Mouse (Mus musculus) embryonic fibroblast, embryonic 13.5 days (primary cell): Measurements from ENCODE around the gene Dmrta1. TPM values are rescaled to one million over a fixed set of nuclear protein-coding genes. Genes with fewer than 3 reads are reported as not detected.
A peak's percentile ranks its signal among the peaks of the same experiment; 100 is the strongest.
"Not testable (repeated sequence)": the region's sequence is repeated elsewhere in the genome, so short reads cannot be mapped to it uniquely, and the experiment has no call there.

Experiments used
- H3K27ac ChIP-seq: 2 replicates; pipeline ENCODE4 v1.5.1; 2012; ENCODE audit warnings: low read length, control low read depth, inconsistent platforms; ENCODE audit not compliant: insufficient read depth
- H3K4me1 ChIP-seq: 2 replicates; pipeline ENCODE4 v1.6.1; 2011; ENCODE audit warnings: low read length; ENCODE audit not compliant: control insufficient read depth, insufficient read depth
- H3K4me3 ChIP-seq: 2 replicates; pipeline ENCODE4 v1.5.1; 2011; ENCODE audit warnings: mild to moderate bottlenecking, control low read depth, low read length; ENCODE audit not compliant: insufficient read depth
- CTCF ChIP-seq: IDR thresholded peaks from 2 replicates; pipeline ENCODE4 v1.5.1; 2011; ENCODE audit warnings: mild to moderate bottlenecking, control low read depth, low read length, moderate library complexity, borderline replicate concordance; ENCODE audit not compliant: insufficient read depth
- POLR2A ChIP-seq: IDR thresholded peaks from 2 replicates; pipeline ENCODE4 v1.6.1; 2011; ENCODE audit warnings: low read depth, mild to moderate bottlenecking, control low read depth, low read length, moderate library complexity
- polyA plus RNA-seq: library from polyadenylated mRNA; stranded (reverse); fragments of >200 nt; gene quantifications from 2 replicates; pipeline ENCODE4 v1.2.4, GENCODE M21; 2011; ENCODE audit warnings: low read depth; ENCODE audit not compliant: missing spikeins, insufficient read length

Gene Dmrta1
- polyA plus RNA-seq, 1 experiment: not detected

GRCm38 (mm10) chr4:89674711-89675110 lies 4.5 kb upstream of the Dmrta1 start:
- H3K4me3 ChIP-seq: no peak overlapping the region
- no peaks in the 10 kb centered on the region for H3K4me1 ChIP-seq
- TF ChIP-seq POLR2A: no peak
- no peak for TF ChIP-seq CTCF
- no peak overlapping the region for H3K27ac ChIP-seq

GRCm38 (mm10) chr4:89677903-89678302 lies 1.3 kb upstream of the Dmrta1 start:
- H3K4me1 ChIP-seq: no peaks in the 10 kb centered on the region
- H3K4me3 ChIP-seq: no peak overlapping the region
- TF ChIP-seq POLR2A: no peak
- no peak for TF ChIP-seq CTCF
- H3K27ac ChIP-seq: no peak overlapping the region

- no peak for TF ChIP-seq CTCF
- no peak for TF ChIP-seq POLR2A
These were observed 523 bp upstream of the Dmrta1 start for GRCm38 (mm10) chr4:89678713-89679112.

GRCm38 (mm10) chr4:89687961-89688803 lies 8.9 kb downstream of the Dmrta1 start:
- Histone ChIP-seq H3K27ac (no peak overlapping the region), H3K4me1 (no peaks in the 10 kb centered on the region), H3K4me3 (peak overlapping the region; percentile 34)
- TF ChIP-seq CTCF (no peak), POLR2A (no peak)

More at GRCm38 (mm10) chr4:89678713-89679112, 523 bp upstream of the Dmrta1 start:
- Histone ChIP-seq H3K27ac (no peak overlapping the region), H3K4me3 (no peak overlapping the region), H3K4me1 (no peaks in the 10 kb centered on the region)

GRCm38 (mm10) chr4:89688804-89689497 lies 9.7 kb downstream of the Dmrta1 start:
- H3K27ac ChIP-seq: no peak overlapping the region
- no peak for TF ChIP-seq CTCF
- H3K4me1 ChIP-seq: no peaks in the 10 kb centered on the region
- H3K4me3 ChIP-seq: peak overlapping the region; percentile 34; the same call in 1 of the 2 replicates

- no peak overlapping the region for H3K27ac ChIP-seq
- H3K4me1 ChIP-seq: no peaks in the 10 kb centered on the region
- TF ChIP-seq CTCF: no peak
- no peak for TF ChIP-seq POLR2A
- H3K4me3 ChIP-seq: no peak overlapping the region
These were observed 12.7 kb downstream of the Dmrta1 start for GRCm38 (mm10) chr4:89691936-89692335.

- TF ChIP-seq CTCF (no peak), POLR2A (no peak)
- H3K4me1 ChIP-seq: no peaks in the 10 kb centered on the region
- H3K27ac ChIP-seq: no peak overlapping the region
- H3K4me3 ChIP-seq: no peak overlapping the region
These were observed 13.5 kb downstream of the Dmrta1 start for GRCm38 (mm10) chr4:89692780-89693179.

- Histone ChIP-seq H3K4me1 (no peaks in the 10 kb centered on the region), H3K4me3 (no peak overlapping the region), H3K27ac (no peak overlapping the region)
- TF ChIP-seq POLR2A: no peak
- TF ChIP-seq CTCF: no peak
These were observed 16.4 kb downstream of the Dmrta1 start for GRCm38 (mm10) chr4:89695589-89695988.

- no peaks in the 10 kb centered on the region for H3K4me1 ChIP-seq
- no peak overlapping the region for H3K27ac ChIP-seq
- TF ChIP-seq POLR2A (no peak), CTCF (no peak)
These were observed 18.7 kb downstream of the Dmrta1 start for GRCm38 (mm10) chr4:89697951-89698350.

GRCm38 (mm10) chr4:89723526-89724190 lies 44.4 kb downstream of the Dmrta1 start:
- H3K27ac ChIP-seq, H3K4me1 ChIP-seq, H3K4me3 ChIP-seq: not testable (repeated sequence)

More at GRCm38 (mm10) chr4:89697951-89698350, 18.7 kb downstream of the Dmrta1 start:
- H3K4me3 ChIP-seq: no peak overlapping the region
